Mouse (Mus musculus) liver, embryonic 14.5 days (tissue): Measurements from ENCODE around the gene Arl4d.

Experiments
- CTCF ChIP-seq: IDR thresholded peaks from 2 replicates; pipeline ENCODE4 v1.5.1; 2016; ENCODE audit warnings: antibody characterized with exemption, low read depth, control low read depth
- EP300 ChIP-seq: IDR thresholded peaks from 2 replicates; pipeline ENCODE4 v1.6.1; 2016; ENCODE audit warnings: antibody characterized with exemption, low read depth

GRCm38 (mm10) chr11:101706764-101707448 is 41.6 kb downstream of the Arl4d start:
- no peak for TF ChIP-seq CTCF
- TF ChIP-seq EP300 = no peak
